Mouse (Mus musculus) stomach, postnatal 0 days (tissue): Measurements from ENCODE around the gene Spata45. TPM values are rescaled to one million over a fixed set of nuclear protein-coding genes. Genes with fewer than 3 reads are reported as not detected.
"Not testable (repeated sequence)": the region's sequence is repeated elsewhere in the genome, so short reads cannot be mapped to it uniquely, and the experiment has no call there.

Experiments used
- ATAC-seq: fragments of 200-750 bp; cut with Nextera tagmentation; 2 replicates; pipeline ENCODE4 v1.8.0; 2017; ENCODE audit not compliant: low FRiP score, low TSS enrichment
- DNase-seq: peaks from one replicate; pipeline ENCODE4 v3.0.0-alpha.2; 2016; ENCODE audit warnings: low spot score
- H3K27ac ChIP-seq: fragments of 300-500 bp; sonication (generic); replicated peaks from 2 replicates; pipeline ENCODE4 v1.5.1; 2014; ENCODE audit warnings: mild to moderate bottlenecking, control low read depth
- H3K27me3 ChIP-seq: fragments of 300-500 bp; sonication (generic); 2 replicates; pipeline ENCODE4 v1.6.1; 2014; ENCODE audit warnings: low read length; ENCODE audit not compliant: control insufficient read depth, insufficient read depth
- H3K36me3 ChIP-seq: fragments of 300-500 bp; sonication (generic); 2 replicates; pipeline ENCODE4 v1.6.1; 2014; ENCODE audit warnings: low read length, mixed read lengths; ENCODE audit not compliant: control insufficient read depth, insufficient read depth
- H3K4me1 ChIP-seq: fragments of 300-500 bp; sonication (generic); replicated peaks from 2 replicates; pipeline ENCODE4 v1.6.1; 2014; ENCODE audit warnings: antibody characterized with exemption; ENCODE audit not compliant: control insufficient read depth, insufficient read depth
- H3K4me2 ChIP-seq: fragments of 300-500 bp; sonication (generic); replicated peaks from 2 replicates; pipeline ENCODE4 v1.6.1; 2014; ENCODE audit warnings: low read depth, mild to moderate bottlenecking, control low read depth, moderate library complexity
- H3K4me3 ChIP-seq: fragments of 300-500 bp; sonication (generic); 2 replicates; pipeline ENCODE4 v1.5.1; 2014; ENCODE audit warnings: low read depth, low read length, control low read depth
- H3K9ac ChIP-seq: fragments of 300-500 bp; sonication (generic); 2 replicates; pipeline ENCODE4 v1.6.1; 2014; ENCODE audit warnings: mild to moderate bottlenecking, low read length, control low read depth, mixed read lengths
- H3K9me3 ChIP-seq: fragments of 300-500 bp; sonication (generic); 2 replicates; pipeline ENCODE4 v1.6.1; 2016; ENCODE audit warnings: low read length; ENCODE audit not compliant: control insufficient read depth
- CTCF ChIP-seq: IDR thresholded peaks from 2 replicates; pipeline ENCODE4 v1.5.1; 2016; ENCODE audit warnings: antibody characterized with exemption, low read depth, mild to moderate bottlenecking, moderate library complexity
- EP300 ChIP-seq: optimal IDR thresholded peaks from 2 replicates; pipeline ENCODE3; 2016; ENCODE audit warnings: antibody characterized with exemption
- WGBS: fragments of 180-500 bp; shearing (Covaris S2); extraction: QIAGEN DNeasy Blood & Tissue Kit; methylation state at CpG from one replicate; pipeline ENCODE4 v1.1.7; 2014; 5-methylcytosine and 5-hydroxymethylcytosine counted together
- polyA plus RNA-seq: library from polyadenylated mRNA; unstranded; fragments of >200 nt; fragmentation: Nextera tagmentation; extraction: Ambion mirVana; gene quantifications from 2 replicates; pipeline ENCODE4 v1.2.1, GENCODE M21; 2015

Gene Spata45
- polyA plus RNA-seq, 1 experiment from 2014 or later: not detected

- Histone ChIP-seq H3K36me3 (0 out of 2 replicates have a peak, but pooled peaks cover 5% of the 10 kb centered on the region), H3K4me1 (peaks cover 8% of the 10 kb centered on the region), H3K4me3 (no peak overlapping the region), H3K27ac (no peak overlapping the region), H3K27me3 (no peaks in the 10 kb centered on the region), H3K9me3 (no peaks in the 10 kb centered on the region), H3K9ac (no peak overlapping the region), H3K4me2 (no peak overlapping the region)
- TF ChIP-seq EP300 (no peak), CTCF (no peak)
- ATAC-seq (no peak), DNase-seq (no peak)
- WGBS: 63% methylated on average over 2 of the region's 2 CpGs
Observed at GRCm38 (mm10) chr1:191023140-191023539, 13.3 kb upstream of the Spata45 start.

GRCm38 (mm10) chr1:191023806-191024205 is 12.6 kb upstream of the Spata45 start:
- DNase-seq, ATAC-seq, H3K27me3 ChIP-seq, H3K9ac ChIP-seq, H3K4me2 ChIP-seq, H3K4me1 ChIP-seq, H3K27ac ChIP-seq, H3K9me3 ChIP-seq, H3K36me3 ChIP-seq, H3K4me3 ChIP-seq: not testable (repeated sequence)
- WGBS: 90% methylated on average over 5 of the region's 6 CpGs

GRCm38 (mm10) chr1:191025016-191026012 is 11.1 kb upstream of the Spata45 start:
- TF ChIP-seq CTCF: no peak
- no peak for TF ChIP-seq EP300

GRCm38 (mm10) chr1:191026021-191026713 is 10.3 kb upstream of the Spata45 start, which contains the start of gene Flvcr1:
TSS of gene Flvcr1 (minus strand) at chr1:191026158.
- peak; percentile 61 for TF ChIP-seq CTCF
- no peak for TF ChIP-seq EP300
- Histone ChIP-seq H3K9ac (peak within 1 kb of the TSS; percentile 86), H3K4me2 (peak within 1 kb of the TSS; percentile 96), H3K4me1 (peaks cover 8% of the 10 kb centered on the region), H3K27me3 (no peaks in the 10 kb centered on the region), H3K36me3 (0 out of 2 replicates have a peak, but pooled peaks cover 5% of the 10 kb centered on the region), H3K4me3 (peak within 1 kb of the TSS; percentile 78), H3K27ac (peak within 1 kb of the TSS; percentile 78), H3K9me3 (no peaks in the 10 kb centered on the region)
- DNase-seq (peak; percentile 99), ATAC-seq (peak; percentile 100)
- under 1% methylated on average over 49 of the region's 50 CpGs for WGBS

More at GRCm38 (mm10) chr1:191025016-191026012, 11.1 kb upstream of the Spata45 start:
- Histone ChIP-seq H3K4me1 (peaks cover 8% of the 10 kb centered on the region), H3K27ac (peak overlapping the region; percentile 78), H3K36me3 (0 out of 2 replicates have a peak, but pooled peaks cover 5% of the 10 kb centered on the region), H3K9me3 (no peaks in the 10 kb centered on the region), H3K4me3 (peak overlapping the region; percentile 78), H3K9ac (peak overlapping the region; percentile 86), H3K27me3 (no peaks in the 10 kb centered on the region), H3K4me2 (peak overlapping the region; percentile 96)
- peak; percentile 39 for DNase-seq
- 2% methylated on average over 67 of the region's 69 CpGs for WGBS
- peak; percentile 7; the same call in 1 of the 2 replicates for ATAC-seq

GRCm38 (mm10) chr1:191030182-191030581 is 6.3 kb upstream of the Spata45 start:
- no peaks in the 10 kb centered on the region for H3K9me3 ChIP-seq
- TF ChIP-seq EP300 (no peak), CTCF (no peak)
- no peak overlapping the region for H3K4me2 ChIP-seq
- H3K27ac ChIP-seq: no peak overlapping the region
- no peaks in the 10 kb centered on the region for H3K27me3 ChIP-seq
- no peaks in the 10 kb centered on the region for H3K36me3 ChIP-seq
- WGBS: 63% methylated on average over 10 of the region's 10 CpGs
- no peak overlapping the region for H3K4me3 ChIP-seq
- ATAC-seq (no peak), DNase-seq (no peak)
- peaks cover 3% of the 10 kb centered on the region; the same call in 1 of the 2 replicates for H3K4me1 ChIP-seq
- no peak overlapping the region for H3K9ac ChIP-seq

- not testable (repeated sequence) for H3K27me3 ChIP-seq, DNase-seq, ATAC-seq, H3K9me3 ChIP-seq, H3K9ac ChIP-seq, H3K4me1 ChIP-seq, H3K4me2 ChIP-seq, H3K27ac ChIP-seq, H3K36me3 ChIP-seq, H3K4me3 ChIP-seq
- 46% methylated on average over 6 of the region's 6 CpGs for WGBS
Observed at GRCm38 (mm10) chr1:191030922-191031425, 5.5 kb upstream of the Spata45 start.
